Mouse (Mus musculus) CH12.LX (cell line): Measurements from ENCODE around the gene Serpinb6d. TPM values are rescaled to one million over a fixed set of nuclear protein-coding genes. Genes with fewer than 3 reads are reported as not detected.

ENCODE experiments used
- DNase-seq: peaks from one replicate; pipeline ENCODE4 v3.0.0-alpha.2; 2013; ENCODE audit errors: extremely low read depth
- H3K27ac ChIP-seq: 2 replicates; pipeline ENCODE4 v1.5.1; 2012; ENCODE audit warnings: low read depth, mild to moderate bottlenecking, control low read depth, moderate library complexity; ENCODE audit not compliant: insufficient read depth
- H3K27me3 ChIP-seq: replicated peaks from 2 replicates; pipeline ENCODE3; 2012; ENCODE audit warnings: inconsistent platforms
- H3K36me3 ChIP-seq, 2 experiments: replicated peaks in 1 of 2; 2 replicates each; pipeline versions ENCODE3 to v1.6.1; 2012; ENCODE audit warnings: inconsistent platforms in 1 of 2, low read length in 1 of 2, mild to moderate bottlenecking in 1 of 2, mixed read lengths in 1 of 2, moderate library complexity in 1 of 2; ENCODE audit not compliant: control insufficient read depth in 1 of 2, insufficient read depth in 1 of 2
- H3K4me1 ChIP-seq, 2 experiments: 2 replicates each; pipeline ENCODE4 v1.6.1; 2012; ENCODE audit warnings: inconsistent platforms in 1 of 2, moderate library complexity in 1 of 2; ENCODE audit not compliant: insufficient read depth in 2 of 2, control insufficient read depth in 1 of 2
- H3K4me2 ChIP-seq: 2 replicates; pipeline ENCODE4 v1.6.1; 2012; ENCODE audit warnings: low read depth, mild to moderate bottlenecking, control low read depth; ENCODE audit not compliant: poor library complexity, insufficient read depth, severe bottlenecking
- H3K4me3 ChIP-seq, 3 experiments: fragments of 150-350 bp in 1 of 3; sonication (generic) in 1 of 3; replicated peaks in 1 of 3; 2 replicates each; pipeline versions ENCODE3 to v1.5.1; 2011 to 2012; ENCODE audit warnings: low read depth in 2 of 3, low read length in 2 of 3, mild to moderate bottlenecking in 2 of 3, moderate library complexity in 2 of 3, control low read depth in 1 of 3, improper control_type of control experiment in 1 of 3, inconsistent platforms in 1 of 3, mixed read lengths in 1 of 3; ENCODE audit not compliant: poor library complexity in 1 of 3
- H3K79me2 ChIP-seq: replicated peaks from 2 replicates; pipeline ENCODE4 v1.6.1; 2012; ENCODE audit warnings: mild to moderate bottlenecking, moderate library complexity; ENCODE audit not compliant: control insufficient read depth, poor library complexity, insufficient read depth, severe bottlenecking; ENCODE audit errors: extremely low read depth
- H3K9ac ChIP-seq: 2 replicates; pipeline ENCODE4 v1.6.1; 2012; ENCODE audit warnings: low read depth, mild to moderate bottlenecking, control low read depth, moderate library complexity; ENCODE audit not compliant: insufficient read depth
- H3K9me3 ChIP-seq: replicated peaks from 2 replicates; pipeline ENCODE3; 2012; ENCODE audit warnings: low read length, inconsistent platforms, mixed read lengths
- CHD1 ChIP-seq: IDR thresholded peaks from 2 replicates; pipeline ENCODE4 v1.6.1; 2012; ENCODE audit warnings: low read depth, low read length, improper control_type of control experiment, inconsistent platforms
- E2F4 ChIP-seq: IDR thresholded peaks from 2 replicates; pipeline ENCODE4 v1.6.1; 2011; ENCODE audit warnings: low read depth, low read length, improper control_type of control experiment; ENCODE audit not compliant: insufficient replicate concordance
- ELF1 ChIP-seq: IDR thresholded peaks from 2 replicates; pipeline ENCODE4 v1.6.1; 2014; ENCODE audit warnings: low read depth, mild to moderate bottlenecking, inconsistent platforms, low read length, improper control_type of control experiment
- ETS1 ChIP-seq: conservative IDR thresholded peaks from 2 replicates; pipeline ENCODE4 v1.6.1; 2012; ENCODE audit warnings: low read depth, mild to moderate bottlenecking, inconsistent platforms, low read length, improper control_type of control experiment, moderate library complexity
- HCFC1 ChIP-seq: IDR thresholded peaks from 2 replicates; pipeline ENCODE4 v1.6.1; 2012; ENCODE audit warnings: low read depth, mild to moderate bottlenecking, inconsistent platforms, low read length, improper control_type of control experiment
- IRF4 ChIP-seq: IDR thresholded peaks from 2 replicates; pipeline ENCODE4 v1.6.1; 2014; ENCODE audit warnings: low read depth, mild to moderate bottlenecking, inconsistent platforms, low read length, improper control_type of control experiment
- JUN ChIP-seq: IDR thresholded peaks from 2 replicates; pipeline ENCODE4 v1.6.1; 2011; ENCODE audit warnings: low read depth, mild to moderate bottlenecking, low read length, improper control_type of control experiment, moderate library complexity; ENCODE audit not compliant: insufficient read depth
- MAFK ChIP-seq: IDR thresholded peaks from 2 replicates; pipeline ENCODE4 v1.6.1; 2011; ENCODE audit warnings: low read length, improper control_type of control experiment; ENCODE audit not compliant: insufficient replicate concordance
- MEF2A ChIP-seq: IDR thresholded peaks from 2 replicates; pipeline ENCODE4 v1.6.1; 2014; ENCODE audit warnings: low read depth, mild to moderate bottlenecking, inconsistent platforms, low read length, improper control_type of control experiment, borderline replicate concordance
- MYC ChIP-seq: IDR thresholded peaks from 2 replicates; pipeline ENCODE4 v1.6.1; 2011; ENCODE audit warnings: low read depth, mild to moderate bottlenecking, improper control_type of control experiment, low read length
- NELFE ChIP-seq: IDR thresholded peaks from 2 replicates; pipeline ENCODE4 v1.6.1; 2011; ENCODE audit warnings: low read depth, low read length, improper control_type of control experiment
- NRF1 ChIP-seq: IDR thresholded peaks from 2 replicates; pipeline ENCODE4 v1.6.1; 2014; ENCODE audit warnings: low read depth, mild to moderate bottlenecking, inconsistent platforms, low read length, improper control_type of control experiment, moderate library complexity
- PAX5 ChIP-seq: IDR thresholded peaks from 2 replicates; pipeline ENCODE4 v1.6.1; 2012; ENCODE audit warnings: low read length, inconsistent platforms, mixed read lengths
- POLR2A ChIP-seq: IDR thresholded peaks from 2 replicates; pipeline ENCODE4 v1.6.1; 2011; ENCODE audit warnings: low read depth, mild to moderate bottlenecking, improper control_type of control experiment, low read length
- POLR2AphosphoS2 ChIP-seq: IDR thresholded peaks from 2 replicates; pipeline ENCODE4 v1.6.1; 2011; ENCODE audit warnings: low read depth, low read length, improper control_type of control experiment
- SIN3A ChIP-seq: IDR thresholded peaks from 2 replicates; pipeline ENCODE4 v1.6.1; 2012; ENCODE audit warnings: low read length, improper control_type of control experiment, inconsistent platforms
- TCF12 ChIP-seq: IDR thresholded peaks from 2 replicates; pipeline ENCODE4 v1.6.1; 2014; ENCODE audit warnings: low read depth, mild to moderate bottlenecking, inconsistent platforms, low read length, improper control_type of control experiment
- ZMIZ1 ChIP-seq: IDR thresholded peaks from 2 replicates; pipeline ENCODE4 v1.6.1; 2012; ENCODE audit warnings: low read depth, mild to moderate bottlenecking, inconsistent platforms, low read length, improper control_type of control experiment
- dilution Hi-C: fragments of 300-500 bp; cut with MboI; formaldehyde crosslinking; loops from 2 replicates; pipeline ENCODE4 v1.14.3; 2020; ENCODE audit warnings: low sequenced_read_pairs; ENCODE audit not compliant: extremely low pct_unique_long_range_greater_than_20kb, extremely low pct_ligation_motif_present
- in situ Hi-C: fragments of 300-500 bp; cut with MboI; formaldehyde crosslinking; loops from 3 replicates; pipeline ENCODE4 v1.14.3; 2019; ENCODE audit warnings: low sequenced_read_pairs, low pct_ligation_motif_present, low pct_unique_long_range_greater_than_20kb, mixed read lengths
- polyA plus RNA-seq: library from polyadenylated mRNA; unstranded; fragments of >175 nt; gene quantifications from 2 replicates; pipeline ENCODE4 v1.2.1, GENCODE M21; 2012; ENCODE audit warnings: low read depth; ENCODE audit not compliant: insufficient read length
- total RNA-seq, 2 experiments: library from RNA; depleted of rRNA; stranded (reverse); fragments of 300-350 nt in 1 of 2; fragments of >200 nt in 1 of 2; gene quantifications; 2 replicates each; pipeline ENCODE4 v1.2.3; 2012 to 2014

The Serpinb6d gene
- total and polyA plus RNA-seq, 3 experiments, result not detected

DNA sequence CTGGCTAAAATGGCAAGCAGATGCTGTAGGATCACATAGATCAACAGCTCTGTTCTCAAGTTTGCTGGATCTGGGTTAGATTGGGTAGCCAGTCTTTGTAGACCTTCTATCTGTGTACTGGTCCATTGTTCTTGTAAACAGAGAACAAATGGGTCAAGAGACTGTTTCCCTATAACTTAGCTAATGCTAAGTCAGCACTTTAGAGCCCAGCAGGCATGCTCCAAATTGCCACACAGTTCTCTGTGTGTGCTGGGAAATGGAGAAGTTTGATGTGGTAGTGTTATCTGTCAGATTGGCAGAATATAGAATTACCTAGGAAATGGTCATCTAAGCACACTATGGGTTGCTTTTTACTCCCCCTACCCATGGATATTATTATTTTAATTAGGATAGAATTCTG lies 1.3 kb downstream of the Serpinb6d start:
- Histone ChIP-seq H3K4me2 (no peak overlapping the region), H3K27ac (no peak overlapping the region), H3K9ac (no peak overlapping the region), H3K9me3 (no peaks in the 10 kb centered on the region), H3K4me3 (no peak overlapping the region), H3K36me3 (no peaks in the 10 kb centered on the region), H3K4me1 (no peaks in the 10 kb centered on the region), H3K79me2 (no peaks in the 10 kb centered on the region), H3K27me3 (no peaks in the 10 kb centered on the region)
- dilution Hi-C loops, result no loop called here
- DNase-seq, result no peak
- in situ Hi-C loops, result no loop called here
- TF ChIP-seq MEF2A, result no peak
- TF ChIP-seq JUN, result no peak
- TF ChIP-seq MAFK, result peak; percentile 64
- TF ChIP-seq, all 38 proteins: peak for 1

DNA sequence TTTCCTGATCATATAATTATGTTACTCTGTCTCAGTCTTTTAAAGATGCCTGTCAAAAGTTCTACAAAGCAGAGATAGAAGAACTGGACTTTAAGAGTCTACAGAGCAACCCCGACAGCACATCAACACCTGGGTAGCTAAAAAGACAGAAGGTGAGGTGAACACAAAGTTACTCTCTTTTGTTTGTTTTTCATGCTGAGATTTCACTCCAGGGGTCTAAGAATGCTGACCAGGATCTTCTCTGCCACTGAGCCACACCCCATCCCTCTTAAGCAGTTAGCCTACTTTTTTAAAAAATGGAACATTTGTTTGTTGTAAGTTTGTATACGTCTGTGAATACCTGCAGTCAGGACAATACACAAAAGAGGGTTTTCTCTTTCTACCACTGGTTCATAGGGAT lies 59.1 kb downstream of the Serpinb6d start:
- dilution Hi-C loops, result no loop called here
- Histone ChIP-seq H3K9me3 (no peaks in the 10 kb centered on the region), H3K36me3 (no peaks in the 10 kb centered on the region), H3K4me3 (no peak overlapping the region), H3K9ac (no peak overlapping the region), H3K4me2 (no peak overlapping the region), H3K27me3 (no peaks in the 10 kb centered on the region), H3K4me1 (peaks cover 0 to 10% of the 10 kb centered on the region in 2 experiments; a peak in 2 of 4 replicates), H3K79me2 (no peaks in the 10 kb centered on the region), H3K27ac (no peak overlapping the region)
- no peak for DNase-seq
- in situ Hi-C loops, result no loop called here
- TF ChIP-seq ZMIZ1 (no peak), E2F4 (no peak), MYC (no peak), MAFK (no peak), NELFE (no peak), SIN3A (no peak), POLR2AphosphoS2 (no peak), NRF1 (no peak), CHD1 (no peak), ETS1 (no peak), ELF1 (no peak), IRF4 (no peak), TCF12 (no peak), POLR2A (no peak), PAX5 (no peak), MEF2A (no peak), JUN (no peak), HCFC1 (no peak)

Other genes starting within 250 kb of the Serpinb6d start
- gene Serpinb9g, start 176.6 kb upstream of the Serpinb6d start, total RNA-seq (2012; rRNA removed), result not detected in 2 replicates
- not detected in 2 replicates for gene Serpinb9g, start 176.6 kb upstream of the Serpinb6d start, total RNA-seq (2014; rRNA removed)
- not detected in 2 replicates for gene Serpinb9g, start 176.6 kb upstream of the Serpinb6d start, polyA plus RNA-seq
- gene Serpinb6e, start 182.0 kb downstream of the Serpinb6d start, total RNA-seq (2012; rRNA removed), result not detected in 2 replicates
- 0.20 TPM in 1 of 2 replicates, not detected in the other for gene Serpinb6e, start 182.0 kb downstream of the Serpinb6d start, total RNA-seq (2014; rRNA removed)
- not detected in 2 replicates for gene Serpinb6e, start 182.0 kb downstream of the Serpinb6d start, polyA plus RNA-seq
- not detected in 2 replicates for gene Serpinb6c, start 244.3 kb downstream of the Serpinb6d start, total RNA-seq (2012; rRNA removed)
- not detected in 2 replicates for gene Serpinb6c, start 244.3 kb downstream of the Serpinb6d start, total RNA-seq (2014; rRNA removed)
- not detected in 2 replicates for gene Serpinb6c, start 244.3 kb downstream of the Serpinb6d start, polyA plus RNA-seq